Mouse (Mus musculus) neural tube, embryonic 10.5 days (tissue): ENCODE results near the gene Prima1.
A peak's percentile ranks its signal among the peaks of the same experiment; 100 is the strongest.

Experiments
- DNase-seq: peaks from one replicate; pipeline ENCODE4 v3.0.0-alpha.2; 2017; ENCODE audit warnings: low spot score; ENCODE audit errors: extremely low spot score

Gene Prima1

GRCm38 (mm10) chr12:103242083-103242581 lies at the start of gene Prima1:
Gene Prima1 (minus strand): TSS chr12:103242150.
- peak; percentile 85 for DNase-seq

- DNase-seq, result no peak
These were observed 45.3 kb upstream of the Prima1 start for GRCm38 (mm10) chr12:103287276-103287675.

- no peak for DNase-seq
These were observed 41.5 kb upstream of the Prima1 start for GRCm38 (mm10) chr12:103283411-103283810.

GRCm38 (mm10) chr12:103282936-103283335 lies 41.0 kb upstream of the Prima1 start:
- DNase-seq, result no peak

- no peak for DNase-seq
These were observed 40.0 kb upstream of the Prima1 start for GRCm38 (mm10) chr12:103281912-103282311.

- DNase-seq, result no peak
These were observed 39.5 kb upstream of the Prima1 start for GRCm38 (mm10) chr12:103281491-103281890.

GRCm38 (mm10) chr12:103276422-103276821 lies 34.5 kb upstream of the Prima1 start:
- DNase-seq, result no peak

GRCm38 (mm10) chr12:103273732-103274131 lies 31.8 kb upstream of the Prima1 start:
- DNase-seq, result no peak

- DNase-seq, result no peak
These were observed 31.1 kb upstream of the Prima1 start for GRCm38 (mm10) chr12:103273051-103273450.

- no peak for DNase-seq
These were observed 30.2 kb upstream of the Prima1 start for GRCm38 (mm10) chr12:103272176-103272575.

GRCm38 (mm10) chr12:103266605-103267004 lies 24.7 kb upstream of the Prima1 start:
- DNase-seq, result no peak

- no peak for DNase-seq
These were observed 20.3 kb upstream of the Prima1 start for GRCm38 (mm10) chr12:103262017-103262865.

GRCm38 (mm10) chr12:103252901-103253434 lies 11.0 kb upstream of the Prima1 start:
- DNase-seq, result no peak

GRCm38 (mm10) chr12:103251151-103251550 lies 9.2 kb upstream of the Prima1 start:
- no peak for DNase-seq

- no peak for DNase-seq
These were observed 8.4 kb upstream of the Prima1 start for GRCm38 (mm10) chr12:103250333-103250732.

- DNase-seq, result peak; percentile 58
These were observed 1.1 kb upstream of the Prima1 start for GRCm38 (mm10) chr12:103243041-103243440.

GRCm38 (mm10) chr12:103242591-103243025 lies 658 bp upstream of the Prima1 start:
- DNase-seq, result peak; percentile 59

GRCm38 (mm10) chr12:103241311-103242082 lies 453 bp downstream of the Prima1 start:
- no peak for DNase-seq

- no peak for DNase-seq
These were observed 3.0 kb downstream of the Prima1 start for GRCm38 (mm10) chr12:103238924-103239460.

GRCm38 (mm10) chr12:103235856-103236255 lies 6.1 kb downstream of the Prima1 start:
- no peak for DNase-seq

GRCm38 (mm10) chr12:103235251-103235650 lies 6.7 kb downstream of the Prima1 start:
- no peak for DNase-seq

GRCm38 (mm10) chr12:103229058-103229457 lies 12.9 kb downstream of the Prima1 start:
- no peak for DNase-seq
